Mouse (Mus musculus) erythroblast, embryonic 14.5 days (primary cell): ENCODE data around the gene Gnao1.

Experiments
- GATA1 ChIP-seq: IDR thresholded peaks from 2 replicates; pipeline ENCODE4 v1.6.1; 2012; ENCODE audit warnings: low read length, inconsistent platforms, mixed read lengths
- TAL1 ChIP-seq: IDR thresholded peaks from 3 replicates; pipeline ENCODE4 v1.6.1; 2012; ENCODE audit warnings: low read length, inconsistent platforms, mixed read lengths

DNA sequence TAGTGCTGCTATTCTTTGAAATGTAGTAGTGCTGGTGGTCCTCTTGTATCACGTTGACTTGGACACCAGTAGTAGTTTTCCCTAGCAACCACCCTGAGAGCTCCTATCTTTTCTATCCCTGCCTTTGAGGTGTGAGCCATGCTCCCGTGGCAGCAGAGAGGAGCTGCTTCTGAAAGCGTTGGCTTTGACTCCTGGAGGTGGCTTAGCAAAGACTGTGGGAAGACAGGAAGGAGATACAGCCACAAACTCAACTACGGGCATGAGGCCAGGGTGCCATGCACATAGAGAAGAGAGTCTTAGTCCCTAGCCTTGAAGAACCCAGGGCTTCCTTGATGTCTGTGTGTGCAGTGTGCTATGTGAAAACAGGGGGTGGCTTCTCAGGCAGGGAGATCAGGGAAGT, 10.2 kb downstream of the Gnao1 start:
- TF ChIP-seq GATA1, result no peak
- TF ChIP-seq TAL1, result no peak
